Mouse (Mus musculus): ENCODE measurements around the gene Gm4187. TPM values are rescaled to one million over a fixed set of nuclear protein-coding genes. Genes with fewer than 3 reads are reported as not detected.
"Not testable (repeated sequence)": the region's sequence is repeated elsewhere in the genome, so short reads cannot be mapped to it uniquely, and the experiment has no call there.

The Gm4187 gene
- total RNA-seq (2021), result not detected
- long read RNA-seq, experiment 1, result 0 reads
- long read RNA-seq, experiment 2, result 0 reads

DNA sequence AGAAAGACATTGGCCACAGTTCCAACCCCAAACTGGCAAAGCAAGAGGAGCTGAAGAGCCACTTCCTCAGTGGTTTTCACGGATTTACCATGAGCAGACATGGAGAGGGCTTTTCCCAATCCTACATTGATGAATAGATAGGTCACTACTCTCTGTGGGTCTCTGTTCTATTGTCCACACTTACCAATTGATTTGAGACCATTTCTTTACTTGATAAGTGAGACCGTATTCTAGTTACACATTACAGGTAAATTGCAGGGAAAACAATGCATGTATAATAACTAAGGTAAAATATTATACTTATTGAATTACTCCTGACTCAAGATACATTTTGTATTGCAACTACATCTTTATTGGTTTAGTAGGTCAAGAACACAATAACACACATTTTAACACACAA, at the start of gene Gm4187:
TSS of gene Gm4187 (minus strand) at position 101 of the 400 bp plus-strand sequence.
- DNase-seq (ENCODE audit: low spot score in 2 of 2), result not testable (repeated sequence)

DNA sequence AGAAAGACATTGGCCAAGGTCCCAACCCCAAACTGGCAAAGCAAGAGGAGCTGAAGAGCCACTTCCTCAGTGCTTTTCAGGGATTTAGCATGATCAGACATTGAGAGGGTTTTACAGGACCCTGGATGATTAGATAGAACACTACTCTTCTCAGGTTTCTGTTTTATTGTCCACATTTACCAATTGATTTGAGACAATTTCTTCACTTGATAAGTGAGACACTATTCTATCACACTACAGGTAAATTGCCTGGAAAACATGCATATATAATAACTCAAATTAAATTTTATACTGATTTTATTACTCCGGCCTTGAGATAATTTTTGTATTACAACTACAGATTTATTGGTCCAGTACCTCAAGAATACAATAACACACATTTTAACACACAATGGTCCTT, 41.4 kb upstream of the Gm4187 start, which contains the start of gene Gm8660:
TSS of gene Gm8660 (minus strand) at position 101 of the 400 bp plus-strand sequence.
- DNase-seq (ENCODE audit: low spot score in 2 of 2), result not testable (repeated sequence)

Other genes with a start within 250 kb of the Gm4187 start
- not detected for gene Gm16451, start 211.5 kb downstream of the Gm4187 start, total RNA-seq (2021)
- gene Gm10666, start 195.0 kb downstream of the Gm4187 start, total RNA-seq (2021), result not detected
- gene Vmn1r142, start 165.7 kb downstream of the Gm4187 start, total RNA-seq (2021), result not detected
- not detected for gene Vmn1r143, start 140.3 kb downstream of the Gm4187 start, total RNA-seq (2021)
- not detected for gene Gm8653, start 128.5 kb downstream of the Gm4187 start, total RNA-seq (2021)
- not detected for gene Gm8453, start 100.2 kb downstream of the Gm4187 start, total RNA-seq (2021)
- not detected for gene Gm8660, start 41.3 kb upstream of the Gm4187 start, total RNA-seq (2021)
- not detected for gene Vmn1r148, start 83.9 kb upstream of the Gm4187 start, total RNA-seq (2021)
- gene Vmn1r149, start 108.5 kb upstream of the Gm4187 start, total RNA-seq (2021), result not detected
- gene Gm10665, start 134.4 kb upstream of the Gm4187 start, total RNA-seq (2021), result not detected
- not detected for gene Vmn1r151, start 170.0 kb upstream of the Gm4187 start, total RNA-seq (2021)
- gene Vmn1r152, start 193.2 kb upstream of the Gm4187 start, total RNA-seq (2021), result not detected
- not detected for gene Gm8677, start 205.2 kb upstream of the Gm4187 start, total RNA-seq (2021)
- not detected for gene Gm4201, start 235.6 kb upstream of the Gm4187 start, total RNA-seq (2021)